Mouse (Mus musculus): ENCODE data around the gene Hmgcr. TPM values are rescaled to one million over a fixed set of nuclear protein-coding genes. Genes with fewer than 3 reads are reported as not detected.
"Not testable (repeated sequence)": the region's sequence is repeated elsewhere in the genome, so short reads cannot be mapped to it uniquely, and the experiment has no call there.

The Hmgcr gene
- polyA plus RNA-seq, 1 experiment from 2014 or later: 69.2 TPM

DNA sequence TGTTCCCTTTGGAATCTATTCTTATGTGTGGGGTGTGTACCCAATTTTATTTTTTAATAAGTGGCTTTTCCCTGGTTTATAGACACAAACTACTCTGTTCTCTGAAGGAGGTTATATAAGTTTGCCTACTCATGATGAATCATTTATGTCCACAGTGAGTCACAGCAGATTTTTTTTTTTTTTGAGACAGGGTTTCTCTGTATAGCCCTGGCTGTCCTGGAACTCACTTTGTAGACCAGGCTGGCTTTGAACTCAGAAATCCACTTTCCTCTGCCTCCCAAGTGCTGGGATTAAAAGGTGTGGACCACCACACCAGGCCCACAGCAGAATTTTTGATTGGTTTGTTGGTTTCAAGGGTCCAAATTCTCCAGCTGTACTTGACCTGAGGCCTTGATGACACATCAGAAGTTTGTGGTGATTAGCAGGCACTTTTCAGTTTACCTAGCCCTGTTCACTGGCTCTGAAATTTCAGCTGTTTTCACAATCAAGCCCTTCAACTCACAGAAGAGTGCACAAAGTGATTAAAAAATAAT is 10.4 kb upstream of the Hmgcr start:
- no peaks in the 10 kb centered on the region for H3K9me3 ChIP-seq (replicated peaks)
- H3K4me3 ChIP-seq (replicated peaks): no peak overlapping the region
- H3K27me3 ChIP-seq: no peaks in the 10 kb centered on the region
- ATAC-seq (replicated peaks; ENCODE audit: low FRiP score): no peak
- no peak overlapping the region for H3K4me2 ChIP-seq
- no peaks in the 10 kb centered on the region for H3K4me1 ChIP-seq
- no peaks in the 10 kb centered on the region for H3K36me3 ChIP-seq
- H3K9ac ChIP-seq: no peak overlapping the region
- H3K27ac ChIP-seq: no peak overlapping the region

DNA sequence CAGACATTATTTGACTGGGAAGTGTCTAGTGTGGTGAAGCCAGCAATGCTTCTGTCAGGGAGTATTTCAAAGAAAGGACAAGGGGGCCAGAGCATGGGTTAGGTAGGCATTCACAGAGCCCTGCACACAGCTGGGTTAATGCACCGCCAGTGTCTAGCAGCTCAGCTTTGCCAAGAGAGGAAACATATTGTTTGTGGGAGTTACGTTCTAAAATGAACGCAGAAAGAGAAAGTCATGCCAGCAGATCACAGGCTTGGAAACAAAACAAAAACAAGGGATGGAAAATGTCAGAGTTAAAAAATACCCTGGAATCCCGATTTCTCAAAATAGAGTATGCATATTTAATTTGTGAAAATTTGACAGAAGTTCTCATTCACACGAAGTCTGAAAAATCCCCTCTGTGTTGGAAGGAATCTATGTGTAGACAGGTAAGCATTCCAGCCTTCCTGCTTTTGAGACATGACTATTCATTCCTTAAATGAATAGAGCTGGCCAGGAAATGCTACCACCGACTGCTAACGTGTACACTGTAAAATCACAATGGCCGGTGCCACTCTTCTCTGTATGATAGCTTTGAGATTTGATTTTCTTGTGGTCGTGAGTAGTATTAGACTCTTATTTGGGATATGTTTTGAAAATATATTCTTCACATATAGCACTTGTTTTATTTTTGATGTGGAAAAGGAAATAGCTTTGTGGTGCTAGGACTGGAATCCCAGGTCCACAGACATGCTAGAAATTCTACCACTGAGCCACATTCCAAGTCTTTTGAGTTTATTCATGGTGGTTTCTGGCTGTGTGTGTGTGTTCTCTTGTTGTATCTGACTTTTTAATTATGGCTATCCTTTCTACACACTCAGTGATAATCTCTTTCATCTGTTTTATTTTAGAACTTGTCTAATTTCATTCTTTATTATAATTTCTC is 9.7 kb upstream of the Hmgcr start:
- Histone ChIP-seq H3K9ac (no peak overlapping the region), H3K27me3 (no peaks in the 10 kb centered on the region), H3K9me3 (replicated peaks) (no peaks in the 10 kb centered on the region), H3K4me1 (no peaks in the 10 kb centered on the region), H3K36me3 (no peaks in the 10 kb centered on the region), H3K4me2 (no peak overlapping the region), H3K27ac (no peak overlapping the region), H3K4me3 (replicated peaks) (no peak overlapping the region)
- ATAC-seq (replicated peaks; ENCODE audit: low FRiP score): no peak
- 66% methylated on average over 9 of the region's 9 CpGs for WGBS

DNA sequence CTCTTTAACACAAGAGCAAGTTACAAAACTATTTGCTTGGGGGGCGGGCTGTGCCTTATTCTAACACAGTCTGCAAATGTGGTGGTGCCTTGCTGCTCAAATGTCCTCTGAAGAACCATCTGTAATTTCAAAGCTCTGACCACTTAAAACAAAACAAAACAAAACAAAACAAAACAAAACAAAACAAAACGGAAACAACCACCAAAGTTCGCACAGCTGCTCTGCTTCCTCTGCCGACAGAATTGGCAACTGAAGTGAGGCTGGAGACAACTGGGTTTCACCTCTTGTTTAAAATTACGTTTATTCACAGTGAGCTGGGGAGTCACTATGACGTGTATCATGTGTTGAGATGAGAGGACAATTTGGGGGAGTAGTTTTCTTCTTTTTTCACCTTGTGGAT is 7.9 kb upstream of the Hmgcr start:
- H3K27ac ChIP-seq: no peak overlapping the region
- H3K4me3 ChIP-seq (replicated peaks): no peak overlapping the region
- 64% methylated on average over 6 of the region's 6 CpGs for WGBS
- H3K4me2 ChIP-seq: no peak overlapping the region
- H3K4me1 ChIP-seq: no peaks in the 10 kb centered on the region
- no peaks in the 10 kb centered on the region for H3K36me3 ChIP-seq
- ATAC-seq (replicated peaks; ENCODE audit: low FRiP score): no peak
- H3K9me3 ChIP-seq (replicated peaks): no peaks in the 10 kb centered on the region
- H3K9ac ChIP-seq: no peak overlapping the region
- H3K27me3 ChIP-seq: no peaks in the 10 kb centered on the region

DNA sequence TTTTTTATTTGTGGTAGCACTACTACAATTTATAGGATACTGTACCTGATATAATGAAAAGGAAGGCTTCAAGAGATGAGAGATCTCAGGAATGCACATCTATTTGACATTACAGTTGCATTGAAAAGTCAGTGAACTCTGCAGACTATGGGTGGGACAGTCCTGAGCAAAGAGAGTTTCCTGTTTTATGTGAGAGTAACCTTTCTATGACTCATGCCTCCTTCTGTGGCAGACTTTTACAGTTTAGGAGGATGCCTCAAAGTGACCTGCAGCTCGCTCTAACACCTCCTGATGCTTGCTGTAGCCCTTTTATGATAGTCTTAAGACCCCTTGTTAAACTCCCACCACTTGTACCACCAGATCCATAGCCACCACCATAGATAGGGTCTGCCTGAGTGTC is 6.3 kb upstream of the Hmgcr start:
- ATAC-seq (replicated peaks; ENCODE audit: low FRiP score): no peak
- Histone ChIP-seq H3K4me3 (replicated peaks) (no peak overlapping the region), H3K4me1 (no peaks in the 10 kb centered on the region), H3K9me3 (replicated peaks) (no peaks in the 10 kb centered on the region), H3K4me2 (no peak overlapping the region), H3K36me3 (no peaks in the 10 kb centered on the region), H3K27me3 (no peaks in the 10 kb centered on the region), H3K27ac (no peak overlapping the region), H3K9ac (no peak overlapping the region)
- WGBS: 85% methylated on average over 1 of the region's 1 CpGs

DNA sequence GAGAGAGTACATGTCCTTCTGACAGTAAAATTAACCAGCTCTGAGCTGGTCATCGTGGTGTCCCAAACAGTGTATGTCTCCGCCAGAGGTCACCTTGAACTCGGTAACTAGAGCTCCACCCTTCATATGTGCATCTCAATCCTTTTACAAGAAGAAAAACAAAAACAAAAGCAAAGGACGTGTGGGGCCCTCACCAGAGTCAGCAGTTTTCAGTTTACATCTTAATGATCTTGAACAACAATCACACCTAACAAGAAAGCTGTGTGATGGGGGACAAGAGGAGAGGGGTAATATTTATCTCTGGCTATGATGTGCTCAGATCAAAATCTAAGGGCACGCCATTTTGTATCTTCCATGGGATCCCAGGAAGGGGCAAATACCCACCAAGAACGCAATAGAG is 5.0 kb upstream of the Hmgcr start:
- H3K9me3 ChIP-seq (replicated peaks): no peaks in the 10 kb centered on the region
- ATAC-seq (replicated peaks; ENCODE audit: low FRiP score): no peak

DNA sequence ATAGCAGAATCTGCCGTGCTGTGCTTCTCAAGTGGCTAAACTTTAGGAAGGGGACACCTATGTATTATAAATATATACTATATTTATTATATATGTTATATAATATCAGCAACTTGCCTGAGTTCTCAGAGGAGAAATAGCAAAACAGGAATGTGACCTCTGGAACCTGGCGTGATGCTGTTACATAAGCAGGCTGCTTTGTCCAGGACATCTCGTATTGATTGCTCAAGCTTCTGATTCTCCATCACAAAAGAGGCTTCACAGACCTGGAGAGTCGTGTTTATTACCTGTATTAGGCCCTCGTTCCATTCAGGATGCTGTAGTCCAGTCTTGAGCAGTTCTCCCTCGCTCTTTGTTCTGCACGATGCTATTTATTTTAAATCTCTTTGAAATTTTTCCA is 3.1 kb upstream of the Hmgcr start:
- Histone ChIP-seq H3K27ac (no peak overlapping the region), H3K9ac (no peak overlapping the region), H3K27me3 (no peaks in the 10 kb centered on the region), H3K4me1 (peaks cover 12% of the 10 kb centered on the region), H3K4me2 (no peak overlapping the region), H3K9me3 (replicated peaks) (no peaks in the 10 kb centered on the region), H3K36me3 (no peaks in the 10 kb centered on the region), H3K4me3 (replicated peaks) (no peak overlapping the region)
- ATAC-seq (replicated peaks; ENCODE audit: low FRiP score): no peak
- WGBS: 84% methylated on average over 7 of the region's 7 CpGs

More for the DNA sequence above, 5.0 kb upstream of the Hmgcr start:
- 77% methylated on average over 6 of the region's 6 CpGs for WGBS
- H3K9ac ChIP-seq: no peak overlapping the region
- H3K36me3 ChIP-seq: no peaks in the 10 kb centered on the region
- H3K4me2 ChIP-seq: no peak overlapping the region
- H3K27me3 ChIP-seq: no peaks in the 10 kb centered on the region
- H3K4me3 ChIP-seq (replicated peaks): no peak overlapping the region
- no peak overlapping the region for H3K27ac ChIP-seq
- peaks cover 6% of the 10 kb centered on the region for H3K4me1 ChIP-seq

DNA sequence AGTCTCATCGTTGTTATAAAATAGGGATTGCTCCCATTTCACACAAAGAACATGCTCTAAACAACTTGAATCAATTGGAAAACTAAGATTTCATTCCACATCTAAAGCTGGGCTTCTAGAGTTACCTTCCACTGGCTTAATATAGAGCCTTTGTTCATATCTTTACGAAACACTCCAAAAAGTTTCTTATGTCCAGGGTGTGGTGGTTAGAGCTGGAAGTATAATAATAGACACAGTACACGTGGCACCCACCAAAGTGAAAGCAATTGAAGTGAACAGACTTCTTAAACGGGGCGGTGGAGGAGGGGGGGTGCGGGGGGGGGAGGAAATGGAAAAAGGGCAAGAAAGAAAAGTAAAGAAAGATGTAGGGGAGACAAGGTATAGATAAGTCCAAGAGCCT is 1.5 kb upstream of the Hmgcr start:
- Histone ChIP-seq H3K9ac (no peak overlapping the region), H3K27me3 (no peaks in the 10 kb centered on the region), H3K4me2 (no peak overlapping the region), H3K36me3 (no peaks in the 10 kb centered on the region), H3K27ac (no peak overlapping the region), H3K9me3 (replicated peaks) (no peaks in the 10 kb centered on the region), H3K4me1 (peaks cover 26% of the 10 kb centered on the region), H3K4me3 (replicated peaks) (no peak overlapping the region)
- ATAC-seq (replicated peaks; ENCODE audit: low FRiP score): no peak
- WGBS: 74% methylated on average over 6 of the region's 6 CpGs

DNA sequence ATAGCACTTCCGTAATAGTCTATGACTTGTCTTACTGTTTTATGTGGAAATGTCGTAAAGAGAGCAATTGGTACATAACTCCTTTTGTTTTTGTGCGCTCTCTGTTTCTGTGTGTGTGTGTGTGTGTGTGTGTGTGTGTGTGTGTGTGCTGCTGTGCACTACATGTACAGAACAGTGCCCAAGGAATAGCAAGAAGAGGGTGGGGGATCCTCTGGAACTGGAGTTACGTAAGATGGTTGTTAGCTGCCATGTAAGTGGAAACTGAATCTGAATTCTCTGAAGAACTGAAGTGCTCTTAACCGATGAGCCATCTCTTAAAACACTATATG is 1.1 kb upstream of the Hmgcr start:
- Histone ChIP-seq H3K27me3 (no peaks in the 10 kb centered on the region), H3K9me3 (replicated peaks) (no peaks in the 10 kb centered on the region), H3K36me3 (0 out of 2 replicates have a peak, but pooled peaks cover 2% of the 10 kb centered on the region), H3K4me3 (replicated peaks) (no peak overlapping the region), H3K9ac (no peak overlapping the region), H3K27ac (no peak overlapping the region), H3K4me2 (no peak overlapping the region; the same call in 1 of the 2 replicates), H3K4me1 (peaks cover 29% of the 10 kb centered on the region)
- ATAC-seq (replicated peaks; ENCODE audit: low FRiP score): no peak
- WGBS: 90% methylated on average over 5 of the region's 5 CpGs

DNA sequence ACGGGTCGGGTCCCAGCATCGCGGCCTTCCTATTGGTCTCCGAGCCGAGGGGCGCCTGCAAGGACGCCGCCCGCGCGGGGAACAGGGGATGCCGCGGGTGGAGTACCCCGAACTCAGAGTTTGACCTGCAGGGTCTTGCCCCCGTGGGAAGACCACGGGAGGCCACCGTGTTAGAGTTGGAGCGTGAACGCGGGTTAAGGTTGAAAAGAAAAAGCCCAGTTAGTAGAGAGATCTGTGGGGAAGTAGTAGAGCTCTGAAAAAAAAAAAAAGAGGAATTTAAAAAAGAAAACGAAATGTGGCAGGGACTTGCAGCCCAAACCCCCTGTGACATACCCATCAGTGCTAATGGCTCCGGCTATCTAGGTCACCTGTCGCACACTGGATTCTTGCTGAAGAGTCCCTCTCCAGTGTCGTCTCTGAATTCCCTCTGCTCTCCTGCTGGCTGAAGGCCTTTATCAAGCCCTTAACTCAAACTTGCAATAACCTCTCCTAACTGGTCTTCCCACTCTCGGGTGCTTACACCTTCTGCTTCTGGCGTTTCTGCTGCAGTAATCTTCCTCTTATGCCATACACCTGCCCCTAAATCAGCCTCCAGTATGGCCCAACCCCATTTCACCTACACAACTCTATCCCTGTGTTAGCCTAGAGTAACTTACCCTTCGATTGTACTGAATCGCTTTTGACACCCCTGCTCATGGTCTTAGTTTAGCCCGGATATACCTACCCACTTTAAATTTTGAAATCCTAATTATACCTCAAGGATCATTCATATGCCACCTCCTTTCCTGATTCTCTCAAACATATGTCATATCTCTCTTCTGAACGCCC is 556 bp upstream of the Hmgcr start:
- peaks cover 29% of the 10 kb centered on the region for H3K4me1 ChIP-seq
- H3K27ac ChIP-seq: peak overlapping the region; percentile 82
- peak overlapping the region; percentile 91 for H3K4me3 ChIP-seq (replicated peaks)
- no peak for ATAC-seq (replicated peaks; ENCODE audit: low FRiP score)
- peak overlapping the region; percentile 75 for H3K4me2 ChIP-seq
- peaks cover 8% of the 10 kb centered on the region; the same call in 1 of the 2 replicates for H3K36me3 ChIP-seq
- WGBS: 14% methylated on average over 31 of the region's 31 CpGs
- no peaks in the 10 kb centered on the region for H3K27me3 ChIP-seq
- no peaks in the 10 kb centered on the region for H3K9me3 ChIP-seq (replicated peaks)
- peak overlapping the region; percentile 48 for H3K9ac ChIP-seq

DNA sequence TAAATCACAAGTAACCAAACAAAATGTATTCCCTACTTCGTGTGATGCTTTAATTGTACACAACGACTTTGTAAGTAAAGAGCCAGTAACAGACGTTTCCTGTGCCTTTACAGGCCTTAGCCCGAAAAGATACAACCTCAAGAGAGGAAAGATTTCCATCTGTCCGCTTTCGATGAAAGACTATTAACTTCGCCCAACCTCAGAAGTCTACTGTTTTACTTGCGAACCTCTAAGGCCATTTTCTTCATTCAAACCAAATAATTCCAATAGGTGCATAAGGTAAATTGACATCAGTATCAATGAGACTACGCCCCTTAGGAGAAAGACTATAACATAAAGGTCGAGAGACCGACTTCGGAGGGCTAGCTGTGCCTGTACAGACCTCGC is 724 bp downstream of the Hmgcr start:
- Histone ChIP-seq H3K4me2 (peak overlapping the region; percentile 75), H3K9ac (peak overlapping the region; percentile 93), H3K27me3 (no peaks in the 10 kb centered on the region), H3K4me1 (peaks cover 29% of the 10 kb centered on the region), H3K36me3 (peaks cover 20% of the 10 kb centered on the region), H3K4me3 (replicated peaks) (peak overlapping the region; percentile 91), H3K9me3 (replicated peaks) (no peaks in the 10 kb centered on the region), H3K27ac (peak overlapping the region; percentile 91)
- WGBS: 1% methylated on average over 13 of the region's 13 CpGs
- ATAC-seq (replicated peaks; ENCODE audit: low FRiP score): no peak

DNA sequence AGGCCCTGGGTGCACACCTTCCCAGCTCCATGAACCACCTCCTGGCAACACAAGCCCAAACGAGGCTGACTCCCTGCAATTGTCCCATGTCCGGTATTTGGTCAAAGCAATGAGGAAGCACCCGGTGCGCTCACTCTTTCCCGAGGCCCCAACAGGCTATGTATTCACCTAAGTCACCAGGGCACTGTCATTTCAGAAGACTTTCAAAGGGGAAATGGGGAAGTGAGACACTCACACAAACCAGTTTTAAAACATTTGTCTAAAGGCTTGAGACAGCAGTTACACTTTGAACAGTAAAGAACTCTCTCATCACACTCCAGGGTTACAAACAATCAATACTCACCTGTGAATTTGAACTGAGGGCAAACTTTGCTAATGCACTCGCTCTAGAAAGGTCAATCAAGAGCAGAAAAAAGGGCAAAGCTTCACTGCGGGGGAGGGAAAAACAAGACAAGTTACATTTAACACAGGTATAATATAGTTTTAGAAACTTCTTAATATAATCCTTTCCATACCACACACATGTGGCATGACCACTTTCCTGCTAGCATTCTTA is 6.2 kb downstream of the Hmgcr start:
- Histone ChIP-seq H3K4me1 (peaks cover 23% of the 10 kb centered on the region), H3K4me3 (replicated peaks) (no peak overlapping the region), H3K9ac (no peak overlapping the region), H3K4me2 (no peak overlapping the region), H3K27ac (no peak overlapping the region), H3K9me3 (replicated peaks) (no peaks in the 10 kb centered on the region), H3K27me3 (no peaks in the 10 kb centered on the region), H3K36me3 (peaks cover 71% of the 10 kb centered on the region)
- 89% methylated on average over 7 of the region's 7 CpGs for WGBS
- ATAC-seq (replicated peaks; ENCODE audit: low FRiP score): no peak

DNA sequence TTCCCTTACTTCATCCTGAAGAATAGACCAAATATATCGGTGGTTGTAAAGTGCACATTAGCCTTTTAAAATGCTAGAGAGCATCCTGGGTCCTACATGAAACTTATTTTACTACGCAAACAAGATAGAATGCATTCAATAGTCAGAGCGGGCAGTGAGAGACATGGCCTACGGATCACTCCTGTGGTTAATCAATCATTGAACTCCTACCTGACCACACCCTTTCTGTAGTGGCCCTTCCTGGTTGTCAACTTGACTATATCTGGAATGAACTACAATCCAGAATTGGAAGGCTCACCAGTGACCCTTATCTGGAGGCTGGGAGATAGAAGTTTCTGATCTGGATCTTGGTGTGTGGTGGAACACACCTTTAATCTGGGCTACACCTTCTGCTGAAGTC is 7.6 kb downstream of the Hmgcr start:
- H3K9me3 ChIP-seq (replicated peaks); H3K27ac ChIP-seq; H3K4me2 ChIP-seq; H3K9ac ChIP-seq; H3K4me3 ChIP-seq (replicated peaks); ATAC-seq (replicated peaks; ENCODE audit: low FRiP score); H3K4me1 ChIP-seq; H3K27me3 ChIP-seq: not testable (repeated sequence)
- 96% methylated on average over 4 of the region's 4 CpGs for WGBS
- H3K36me3 ChIP-seq: peaks cover 85% of the 10 kb centered on the region
